Mouse (Mus musculus) megakaryocyte, embryonic 14.5 days (primary cell): ENCODE measurements at regions not wholly inside any gene's neighbourhood (a gene's known extent, or its start where the extent isn't known, plus 50 kb on each side); places are given as distances from the start of the nearest gene placed in this dataset.

Experiments used
- FLI1 ChIP-seq: IDR thresholded peaks from 2 replicates; pipeline ENCODE4 v1.6.1; 2012; ENCODE audit warnings: low read length, inconsistent platforms, mixed read lengths
- GATA1 ChIP-seq: IDR thresholded peaks from 3 replicates; pipeline ENCODE4 v1.6.1; 2012; ENCODE audit warnings: mixed read lengths, low read length, inconsistent platforms, borderline replicate concordance

DNA sequence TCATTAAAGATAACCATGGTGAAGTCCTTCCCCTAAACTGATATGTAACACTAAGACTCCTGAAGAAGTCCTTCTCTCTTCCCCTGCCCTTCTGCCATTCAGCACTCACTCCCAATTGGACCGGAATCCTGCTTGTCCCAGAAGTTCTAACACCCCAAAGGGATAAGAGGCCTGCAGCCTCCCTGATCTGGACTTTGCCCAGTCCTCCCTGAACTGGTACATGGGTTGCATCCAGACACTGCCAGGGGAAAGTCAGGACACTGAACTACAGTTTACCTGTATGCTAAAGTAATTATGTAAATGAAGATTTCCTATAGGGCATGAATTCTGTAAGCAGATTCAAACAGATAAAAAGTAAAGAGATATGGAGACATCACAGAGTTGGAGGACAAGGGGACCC is 551.2 kb downstream of the Ccdc171 start:
- TF ChIP-seq GATA1 (no peak), FLI1 (no peak)
